Mouse (Mus musculus) embryonic facial prominence, embryonic 15.5 days (tissue): Measurements from ENCODE around the gene E330009J07Rik. TPM values are rescaled to one million over a fixed set of nuclear protein-coding genes. Genes with fewer than 3 reads are reported as not detected.
A peak's percentile ranks its signal among the peaks of the same experiment; 100 is the strongest.

Experiments
- ATAC-seq: fragments of 200-750 bp; cut with Nextera tagmentation; 2 replicates; pipeline ENCODE4 v1.8.0; 2017; ENCODE audit warnings: low read depth, moderate TSS enrichment; ENCODE audit not compliant: insufficient number of reproducible peaks, low FRiP score, low TSS enrichment
- H3K27ac ChIP-seq: fragments of 300-500 bp; sonication (generic); replicated peaks from 2 replicates; pipeline ENCODE4 v1.5.1; 2015; ENCODE audit warnings: mild to moderate bottlenecking, inconsistent platforms
- H3K27me3 ChIP-seq: fragments of 300-500 bp; sonication (generic); 2 replicates; pipeline ENCODE4 v1.6.1; 2015; ENCODE audit warnings: inconsistent platforms
- H3K36me3 ChIP-seq: fragments of 300-500 bp; sonication (generic); 2 replicates; pipeline ENCODE4 v1.6.1; 2015; ENCODE audit warnings: mild to moderate bottlenecking, inconsistent platforms
- H3K4me1 ChIP-seq: fragments of 300-500 bp; sonication (generic); 2 replicates; pipeline ENCODE4 v1.6.1; 2015; ENCODE audit warnings: inconsistent platforms
- H3K4me2 ChIP-seq: fragments of 300-500 bp; sonication (generic); replicated peaks from 2 replicates; pipeline ENCODE4 v1.6.1; 2015; ENCODE audit warnings: mild to moderate bottlenecking, inconsistent platforms
- H3K4me3 ChIP-seq: fragments of 300-500 bp; sonication (generic); replicated peaks from 2 replicates; pipeline ENCODE4 v1.5.1; 2015; ENCODE audit warnings: mild to moderate bottlenecking, inconsistent platforms
- H3K9ac ChIP-seq: fragments of 300-500 bp; sonication (generic); 2 replicates; pipeline ENCODE4 v1.6.1; 2015; ENCODE audit warnings: inconsistent platforms
- H3K9me3 ChIP-seq: fragments of 300-500 bp; sonication (generic); replicated peaks from 2 replicates; pipeline ENCODE4 v1.6.1; 2016; ENCODE audit warnings: inconsistent platforms
- WGBS: fragments of 180-500 bp; shearing (Covaris S2); methylation state at CpG from one replicate; pipeline ENCODE4 v1.1.7; 2015; 5-methylcytosine and 5-hydroxymethylcytosine counted together
- polyA plus RNA-seq: library from polyadenylated mRNA; unstranded; fragments of >200 nt; fragmentation: Nextera tagmentation; extraction: Ambion mirVana; gene quantifications from 2 replicates; pipeline ENCODE4 v1.2.1, GENCODE M21; 2015

E330009J07Rik gene
- polyA plus RNA-seq: 8.0 and 10.7 TPM in 2 replicates

- peak within 1 kb of the TSS; percentile 48; the same call in 1 of the 2 replicates for H3K27ac ChIP-seq
- H3K4me2 ChIP-seq: peak within 1 kb of the TSS; percentile 89
- H3K9me3 ChIP-seq: no peaks in the 10 kb centered on the region
- H3K9ac ChIP-seq: peak within 1 kb of the TSS; percentile 59
- ATAC-seq: peak; percentile 90
- peak within 1 kb of the TSS; percentile 84 for H3K4me3 ChIP-seq
- no peaks in the 10 kb centered on the region for H3K36me3 ChIP-seq
- under 1% methylated on average over 38 of the region's 38 CpGs for WGBS
- peaks cover 16% of the 10 kb centered on the region for H3K4me1 ChIP-seq
- H3K27me3 ChIP-seq: peaks cover 28% of the 10 kb centered on the region
Observed at GRCm38 (mm10) chr6:40436047-40436483, at the start of gene E330009J07Rik. E330009J07Rik (minus strand) TSS chr6:40436135.

GRCm38 (mm10) chr6:40482318-40482717, 46.4 kb upstream of the E330009J07Rik start:
- no peaks in the 10 kb centered on the region for H3K4me1 ChIP-seq
- no peak overlapping the region for H3K4me2 ChIP-seq
- whole genome bisulfite sequencing: 90% methylated on average over 5 of the region's 5 CpGs
- H3K9ac ChIP-seq: no peak overlapping the region
- H3K36me3 ChIP-seq: peaks cover 47% of the 10 kb centered on the region
- H3K27ac ChIP-seq: no peak overlapping the region
- no peak for ATAC-seq
- H3K27me3 ChIP-seq: no peaks in the 10 kb centered on the region
- no peak overlapping the region for H3K4me3 ChIP-seq
- H3K9me3 ChIP-seq: no peaks in the 10 kb centered on the region

DNA sequence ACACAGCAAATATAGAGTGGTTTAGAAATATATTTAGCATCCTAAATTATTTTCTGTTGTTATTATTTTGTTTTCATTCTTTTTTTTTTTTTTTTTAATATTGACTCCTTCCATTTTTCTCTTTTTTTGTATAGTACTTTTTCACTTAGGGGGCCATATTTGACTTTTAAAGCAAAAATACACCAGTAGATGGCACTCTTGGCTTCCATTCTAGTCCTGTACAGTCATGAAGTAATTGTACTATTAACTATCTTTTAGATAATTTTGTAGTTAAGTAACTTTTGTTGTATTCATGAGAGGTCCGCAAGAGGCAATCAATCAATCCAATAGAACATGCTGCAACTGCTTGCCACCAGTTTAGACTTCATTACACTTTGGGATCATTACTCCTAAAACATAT, 43.8 kb upstream of the E330009J07Rik start:
- H3K4me1 ChIP-seq: no peaks in the 10 kb centered on the region

DNA sequence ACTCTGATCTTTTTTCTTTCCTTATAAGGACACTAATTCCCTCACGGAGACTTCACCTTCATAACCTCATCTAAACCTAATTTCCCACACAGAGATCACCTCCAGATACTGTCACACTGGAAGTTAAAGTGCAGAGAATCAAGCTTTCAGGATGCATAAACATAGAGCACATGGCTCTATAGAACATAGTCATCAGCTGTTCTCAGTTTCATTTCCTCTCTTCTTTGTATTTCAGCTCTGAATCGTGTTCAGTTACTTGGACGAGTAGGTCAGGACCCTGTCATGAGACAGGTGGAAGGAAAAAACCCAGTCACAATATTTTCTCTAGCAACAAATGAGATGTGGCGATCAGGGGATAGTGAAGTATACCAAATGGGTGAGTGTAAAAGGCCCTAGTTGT, 40.2 kb upstream of the E330009J07Rik start:
- Histone ChIP-seq H3K9ac (no peak overlapping the region), H3K27ac (no peak overlapping the region), H3K9me3 (no peaks in the 10 kb centered on the region), H3K4me1 (peaks cover 8% of the 10 kb centered on the region), H3K4me2 (no peak overlapping the region), H3K36me3 (peaks cover 52% of the 10 kb centered on the region), H3K27me3 (no peaks in the 10 kb centered on the region), H3K4me3 (no peak overlapping the region)
- ATAC-seq: no peak
- WGBS: 90% methylated on average over 4 of the region's 4 CpGs

More for the DNA sequence above, 43.8 kb upstream of the E330009J07Rik start:
- Histone ChIP-seq H3K4me3 (no peak overlapping the region), H3K9ac (no peak overlapping the region), H3K4me2 (no peak overlapping the region), H3K36me3 (peaks cover 68% of the 10 kb centered on the region), H3K27me3 (no peaks in the 10 kb centered on the region), H3K9me3 (no peaks in the 10 kb centered on the region), H3K27ac (no peak overlapping the region)
- ATAC-seq: no peak
- 92% methylated on average over 1 of the region's 1 CpGs for WGBS

GRCm38 (mm10) chr6:40471720-40472010, 35.7 kb upstream of the E330009J07Rik start:
- WGBS: 0% methylated on average over 7 of the region's 7 CpGs
- H3K36me3 ChIP-seq: peaks cover 29% of the 10 kb centered on the region
- no peaks in the 10 kb centered on the region for H3K9me3 ChIP-seq
- peak overlapping the region; percentile 93 for H3K9ac ChIP-seq
- peak overlapping the region; percentile 87 for H3K4me3 ChIP-seq
- H3K27me3 ChIP-seq: no peaks in the 10 kb centered on the region
- peaks cover 8% of the 10 kb centered on the region for H3K4me1 ChIP-seq
- no peak for ATAC-seq
- H3K27ac ChIP-seq: peak overlapping the region; percentile 98
- H3K4me2 ChIP-seq: peak overlapping the region; percentile 63

DNA sequence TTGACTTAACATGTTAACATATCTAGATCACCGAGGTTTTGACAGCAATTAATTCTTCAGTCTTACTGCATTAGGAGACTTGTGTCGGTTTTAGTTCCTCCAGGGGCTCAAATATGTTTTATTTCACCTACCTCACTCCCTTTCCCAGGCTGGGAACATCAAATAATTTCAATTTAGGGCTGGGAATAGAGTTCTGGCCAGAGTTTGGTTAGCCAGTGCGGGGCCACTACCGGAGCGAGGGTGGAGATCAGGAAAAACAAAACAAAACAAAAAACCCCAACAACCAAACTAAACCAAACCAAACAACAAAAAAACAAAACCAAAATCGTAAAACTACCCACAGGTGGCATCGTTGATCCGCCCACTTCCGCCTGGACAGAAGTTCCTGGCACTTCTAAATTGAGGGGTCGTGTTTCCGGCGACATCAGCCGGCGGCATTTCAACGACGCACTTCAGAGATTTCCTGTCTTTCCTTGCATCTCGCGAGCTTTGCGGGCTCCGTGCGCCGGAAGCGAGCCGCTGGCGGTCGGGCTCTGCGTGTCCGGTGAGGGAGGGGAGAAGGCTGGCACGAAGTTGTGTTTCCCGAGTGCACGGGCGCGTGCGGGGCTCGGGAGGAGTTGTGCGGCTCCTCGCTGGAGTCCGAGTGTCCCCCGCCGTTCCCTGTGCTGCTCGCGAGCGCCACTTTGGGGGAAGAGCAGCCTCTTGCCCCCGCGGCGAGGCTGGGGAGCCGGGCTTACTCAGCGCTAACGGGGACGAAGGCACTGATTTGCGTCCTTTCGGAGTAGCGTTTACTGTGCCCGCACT, 35.2 kb upstream of the E330009J07Rik start, which contains the start of gene Ssbp1:
Ssbp1 (plus strand) TSS at position 437 of the 804 bp plus-strand sequence.
- H3K4me1 ChIP-seq: peaks cover 8% of the 10 kb centered on the region
- H3K27me3 ChIP-seq: no peaks in the 10 kb centered on the region
- no peaks in the 10 kb centered on the region for H3K9me3 ChIP-seq
- peak within 1 kb of the TSS; percentile 98 for H3K27ac ChIP-seq
- peak; percentile 92 for ATAC-seq
- H3K4me2 ChIP-seq: peak within 1 kb of the TSS; percentile 63
- peaks cover 25% of the 10 kb centered on the region for H3K36me3 ChIP-seq
- H3K4me3 ChIP-seq: peak within 1 kb of the TSS; percentile 87
- under 1% methylated on average over 54 of the region's 54 CpGs for WGBS
- H3K9ac ChIP-seq: peak within 1 kb of the TSS; percentile 93

- Histone ChIP-seq H3K4me2 (no peak overlapping the region), H3K9me3 (no peaks in the 10 kb centered on the region), H3K36me3 (no peaks in the 10 kb centered on the region), H3K9ac (no peak overlapping the region), H3K27me3 (no peaks in the 10 kb centered on the region), H3K4me1 (no peaks in the 10 kb centered on the region), H3K4me3 (no peak overlapping the region), H3K27ac (no peak overlapping the region)
- 53% methylated on average over 6 of the region's 6 CpGs for WGBS
- ATAC-seq: no peak
Observed at GRCm38 (mm10) chr6:40465710-40466109, 29.8 kb upstream of the E330009J07Rik start.

DNA sequence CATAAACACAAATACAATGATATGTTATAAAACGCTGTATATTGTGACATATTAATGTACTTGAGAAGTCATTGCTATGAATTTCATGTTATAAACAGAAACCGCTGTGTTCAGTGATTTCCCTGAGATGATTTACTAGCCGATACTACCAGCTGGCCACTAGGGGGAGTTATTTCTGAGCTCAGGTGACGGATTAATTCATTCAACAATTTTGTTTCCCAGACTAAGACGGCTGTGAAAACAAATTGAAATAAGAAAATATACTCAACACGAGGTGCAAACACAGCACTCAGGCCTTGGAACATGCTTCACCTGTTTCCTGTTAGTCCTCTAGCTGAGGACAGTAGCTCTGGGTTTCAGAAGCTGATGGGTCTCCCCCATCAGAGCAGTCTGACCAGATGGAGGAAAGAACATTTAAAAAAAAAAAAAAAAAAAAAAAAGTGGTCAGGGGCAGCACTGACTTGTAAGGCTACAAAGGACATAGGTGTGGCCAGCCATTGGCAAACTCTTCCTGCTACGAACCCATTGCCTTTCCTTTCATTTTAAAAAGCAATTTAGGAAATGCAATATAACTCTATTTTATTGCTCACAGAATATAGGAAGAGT, 18.6 kb upstream of the E330009J07Rik start:
- 19% methylated on average over 7 of the region's 7 CpGs for WGBS
- ATAC-seq: no peak
- H3K9ac ChIP-seq: no peak overlapping the region
- H3K4me3 ChIP-seq: no peak overlapping the region
- H3K27ac ChIP-seq: no peak overlapping the region
- no peaks in the 10 kb centered on the region for H3K9me3 ChIP-seq
- H3K4me2 ChIP-seq: no peak overlapping the region
- H3K27me3 ChIP-seq: peaks cover under 1% of the 10 kb centered on the region; the same call in 1 of the 2 replicates
- no peaks in the 10 kb centered on the region for H3K36me3 ChIP-seq
- H3K4me1 ChIP-seq: no peaks in the 10 kb centered on the region

- no peaks in the 10 kb centered on the region for H3K27me3 ChIP-seq
- no peaks in the 10 kb centered on the region for H3K9me3 ChIP-seq
Observed at GRCm38 (mm10) chr6:40448626-40449025, 12.7 kb upstream of the E330009J07Rik start.

DNA sequence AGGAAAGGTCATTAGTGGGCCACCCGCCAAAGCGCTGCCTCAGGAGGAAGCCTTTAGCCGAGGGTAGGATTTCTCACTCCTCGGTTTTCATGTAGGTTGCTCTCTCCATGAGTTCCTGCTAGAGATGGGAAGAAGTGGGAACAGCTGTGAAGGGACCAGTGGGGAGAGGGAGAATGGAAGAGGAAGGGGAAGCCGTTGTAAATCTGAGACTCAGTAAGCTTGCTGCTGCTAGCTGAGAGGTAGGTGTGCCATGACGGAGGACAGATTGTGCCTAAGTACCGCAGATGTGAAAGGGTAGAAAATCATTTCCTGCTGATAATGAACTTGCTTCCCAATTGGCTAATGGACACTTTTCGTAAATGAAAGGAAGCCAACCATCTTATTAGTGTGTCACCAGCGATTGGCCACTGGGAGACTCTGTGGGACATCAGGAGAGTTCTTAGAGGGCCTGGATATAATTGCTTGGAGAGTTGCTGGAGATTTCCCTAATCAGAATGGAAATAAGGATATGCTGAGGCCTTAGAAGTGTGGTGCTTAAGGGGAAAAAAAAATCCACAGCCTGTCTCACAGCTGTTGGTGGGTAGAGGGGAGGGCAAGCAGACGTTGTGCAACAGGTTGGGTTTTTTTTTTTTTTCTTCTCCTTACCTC, 7.5 kb upstream of the E330009J07Rik start:
- ATAC-seq: no peak
- Histone ChIP-seq H3K4me1 (no peaks in the 10 kb centered on the region), H3K9ac (no peak overlapping the region), H3K27me3 (peaks cover 21% of the 10 kb centered on the region), H3K27ac (no peak overlapping the region), H3K9me3 (no peaks in the 10 kb centered on the region), H3K4me3 (no peak overlapping the region), H3K36me3 (no peaks in the 10 kb centered on the region), H3K4me2 (no peak overlapping the region)
- WGBS: 30% methylated on average over 10 of the region's 10 CpGs

More at GRCm38 (mm10) chr6:40448626-40449025, 12.7 kb upstream of the E330009J07Rik start:
- no peaks in the 10 kb centered on the region for H3K36me3 ChIP-seq
- H3K4me1 ChIP-seq: no peaks in the 10 kb centered on the region
- H3K4me2 ChIP-seq: no peak overlapping the region
- no peak overlapping the region for H3K4me3 ChIP-seq
- ATAC-seq: no peak
- H3K9ac ChIP-seq: no peak overlapping the region
- no peak overlapping the region for H3K27ac ChIP-seq

- Histone ChIP-seq H3K36me3 (no peaks in the 10 kb centered on the region), H3K9me3 (no peaks in the 10 kb centered on the region), H3K27me3 (peaks cover 34% of the 10 kb centered on the region)
Observed at GRCm38 (mm10) chr6:40441755-40442154, 5.8 kb upstream of the E330009J07Rik start.

More at GRCm38 (mm10) chr6:40441755-40442154, 5.8 kb upstream of the E330009J07Rik start:
- Histone ChIP-seq H3K4me2 (no peak overlapping the region), H3K27ac (no peak overlapping the region), H3K4me3 (no peak overlapping the region), H3K4me1 (no peaks in the 10 kb centered on the region), H3K9ac (no peak overlapping the region)
- ATAC-seq: no peak
- WGBS: 29% methylated on average over 3 of the region's 3 CpGs
